Mouse (Mus musculus) kidney, postnatal 14 days (tissue): Measurements from ENCODE around the gene Lce1l.
"Not testable (repeated sequence)": the region's sequence is repeated elsewhere in the genome, so short reads cannot be mapped to it uniquely, and the experiment has no call there.

ENCODE experiments used
- DNase-seq: peaks from one replicate; pipeline ENCODE4 v3.0.0; 2022; ENCODE audit warnings: mixed read lengths

Lce1l gene

GRCm38 (mm10) chr3:92851186-92851585 is at the start of gene Lce1l:
Gene Lce1l, minus strand, starts transcription at chr3:92851286.
- DNase-seq = no peak

DNA sequence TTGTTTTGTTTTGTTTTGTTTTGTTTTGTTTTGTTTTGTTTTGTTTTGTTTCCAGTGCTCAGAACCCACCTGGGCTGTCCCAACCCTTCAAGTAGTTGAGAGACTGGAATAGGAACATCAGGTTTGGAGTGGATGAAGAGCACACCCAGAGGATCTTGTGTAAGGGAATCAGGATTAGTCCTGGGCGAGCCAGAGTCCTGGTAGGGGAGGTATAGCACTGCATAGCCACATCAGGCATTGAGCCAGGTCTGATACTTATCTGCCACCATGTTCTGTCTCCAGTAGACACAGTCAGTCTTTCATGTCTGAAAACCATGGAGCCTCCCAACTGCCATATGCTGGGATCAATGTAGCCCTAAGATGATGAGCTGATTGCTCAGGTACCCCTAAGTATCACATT is 43.4 kb upstream of the Lce1l start:
- DNase-seq = no peak

GRCm38 (mm10) chr3:92894063-92894462 is 43.0 kb upstream of the Lce1l start:
- DNase-seq = peak; percentile 24

- DNase-seq = no peak
Observed at GRCm38 (mm10) chr3:92874180-92874579, 23.1 kb upstream of the Lce1l start.

GRCm38 (mm10) chr3:92870116-92870515 is 19.0 kb upstream of the Lce1l start, which contains the start of gene 2310050C09Rik:
Gene 2310050C09Rik, minus strand, starts transcription at chr3:92870216.
- DNase-seq = no peak

- no peak for DNase-seq
Observed at GRCm38 (mm10) chr3:92827108-92827507, 24.0 kb downstream of the Lce1l start, which contains the start of gene Kprp. Gene Kprp, minus strand, starts transcription at chr3:92827247.

DNA sequence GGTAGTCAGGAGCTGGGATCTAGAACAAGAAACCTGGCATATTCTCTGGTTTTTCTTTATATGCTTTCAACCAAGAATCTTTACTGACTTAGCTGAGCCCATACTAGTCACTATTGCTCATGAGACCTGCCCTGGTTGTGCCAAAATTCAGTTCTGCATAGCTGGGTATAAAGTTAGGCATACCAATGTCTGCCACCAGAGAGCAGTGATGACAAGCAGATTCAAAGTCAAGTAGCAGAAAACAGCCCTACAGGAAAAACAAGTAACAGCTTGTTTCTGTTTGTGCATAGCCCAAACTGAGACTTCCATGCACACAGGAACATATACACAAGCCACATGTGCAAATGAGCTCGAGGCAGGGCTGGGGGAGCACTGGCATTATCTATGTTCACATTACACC is 25.3 kb downstream of the Lce1l start:
- no peak for DNase-seq

DNA sequence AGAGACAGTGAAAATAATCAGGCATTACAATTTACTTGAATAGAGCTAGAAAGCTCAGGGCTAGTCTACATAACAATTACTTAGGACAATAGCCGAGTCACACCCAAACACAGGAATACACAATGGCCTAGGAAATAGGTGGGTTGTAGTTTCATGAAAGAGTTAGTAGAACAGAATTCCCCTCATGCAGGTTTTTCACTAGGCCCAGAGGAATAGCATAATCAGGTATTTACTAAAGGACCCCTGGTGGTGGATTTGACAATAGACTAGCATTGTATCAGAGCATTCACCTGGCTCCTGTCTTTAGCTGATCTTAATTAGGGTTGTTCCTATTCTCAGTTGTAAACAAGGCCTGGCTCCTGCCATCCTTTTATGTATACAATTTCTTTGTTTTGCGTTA is 35.0 kb downstream of the Lce1l start:
- DNase-seq = not testable (repeated sequence)

DNA sequence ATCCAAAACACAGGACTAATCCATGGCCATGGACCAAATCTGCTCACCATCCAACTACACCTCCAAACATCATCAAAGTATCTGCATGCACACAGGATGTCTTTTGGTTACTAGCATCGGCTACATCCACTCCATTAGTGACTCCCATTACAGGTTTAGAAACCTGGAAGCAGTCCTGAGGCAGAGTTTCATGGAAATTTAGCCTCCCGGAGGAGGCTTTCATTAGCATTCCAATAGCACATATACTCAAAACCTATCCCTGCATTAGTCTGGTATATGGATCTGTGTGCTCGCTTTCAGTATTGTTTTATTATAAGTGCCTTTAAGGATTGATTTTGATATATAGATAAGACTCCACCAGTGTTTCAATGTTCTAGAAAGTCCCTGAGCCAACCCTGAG is 35.5 kb downstream of the Lce1l start:
- no peak for DNase-seq

- DNase-seq = no peak
Observed at GRCm38 (mm10) chr3:92807791-92808190, 43.3 kb downstream of the Lce1l start, which contains the start of gene Lce1k. Gene Lce1k, minus strand, starts transcription at chr3:92807891.
